Mouse (Mus musculus): ENCODE data around the gene Cx3cr1. TPM values are rescaled to one million over a fixed set of nuclear protein-coding genes. Genes with fewer than 3 reads are reported as not detected.
A peak's percentile ranks its signal among the peaks of the same experiment; 100 is the strongest.

Gene Cx3cr1
- polyA plus RNA-seq, 1 experiment from 2014 or later: 7.8 TPM

DNA sequence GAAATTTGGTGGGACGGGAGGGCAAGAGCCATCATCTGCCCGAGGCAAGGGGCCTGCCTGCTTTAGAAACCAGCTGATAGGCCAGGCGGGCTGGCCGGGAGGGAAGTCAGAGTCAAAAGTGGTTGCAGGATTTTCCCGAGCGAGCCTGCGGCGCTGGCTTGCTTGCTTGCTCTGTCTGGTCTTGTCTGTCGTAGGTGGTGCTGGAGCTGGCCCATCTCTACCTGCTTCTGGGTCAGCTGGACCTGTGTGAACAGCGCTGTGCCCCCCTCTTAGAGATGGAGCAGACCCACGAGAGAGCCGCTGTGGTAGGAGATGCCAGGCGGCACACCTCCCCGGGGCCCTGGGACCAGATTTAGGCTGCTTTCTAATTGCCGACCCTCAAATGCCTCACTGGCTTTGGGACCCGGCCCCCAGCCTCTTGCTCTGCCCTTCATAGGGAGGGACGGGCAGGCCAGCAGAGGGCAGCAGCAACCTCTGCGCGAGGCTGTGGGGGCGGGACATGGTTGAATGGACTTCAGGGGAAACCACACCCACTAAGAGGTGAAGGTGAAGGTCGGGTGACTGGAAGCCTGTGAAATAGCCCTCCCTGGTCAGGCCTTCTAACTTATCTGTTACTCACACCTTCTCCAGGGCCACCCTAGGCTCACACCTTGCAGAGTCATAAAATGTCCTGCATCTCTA is 106.6 kb downstream of the Cx3cr1 start:
- 0 out of 2 replicates have a peak, but pooled peaks cover 3% of the 10 kb centered on the region for H3K27me3 ChIP-seq (replicated peaks)
- no peaks in the 10 kb centered on the region for H3K36me3 ChIP-seq
- 0 out of 2 replicates have a peak, but pooled peaks have one; percentile 13 for ATAC-seq (ENCODE audit: low FRiP score, low read depth)
- H3K27ac ChIP-seq: no peak overlapping the region
- H3K9ac ChIP-seq: no peak overlapping the region
- no peak overlapping the region for H3K4me3 ChIP-seq
- WGBS: 13% methylated on average over 21 of the region's 21 CpGs
- H3K4me2 ChIP-seq (replicated peaks): peak overlapping the region; percentile 36
- H3K4me1 ChIP-seq: peaks cover 8% of the 10 kb centered on the region; the same call in 1 of the 2 replicates
- H3K9me3 ChIP-seq: no peaks in the 10 kb centered on the region

DNA sequence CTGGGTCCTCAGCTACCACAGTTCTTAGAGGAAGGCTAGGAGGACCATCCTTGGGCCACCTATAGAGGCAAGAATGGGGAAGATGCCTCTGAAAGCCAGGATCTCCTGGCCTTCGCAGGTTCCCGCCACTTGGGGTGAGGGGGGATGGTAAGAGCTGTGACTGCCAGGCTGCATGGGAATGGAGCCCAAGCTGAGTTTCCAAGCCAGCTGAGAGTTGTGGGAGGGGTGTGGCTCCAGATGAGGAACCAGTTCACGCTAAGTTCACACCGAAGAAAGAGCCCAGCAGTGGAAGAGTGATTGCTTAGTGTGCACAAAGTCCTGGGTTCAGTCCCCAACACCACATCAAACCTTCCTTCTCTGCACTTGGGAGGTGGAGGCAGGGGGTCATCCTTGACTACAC is 107.5 kb downstream of the Cx3cr1 start:
- H3K27ac ChIP-seq: no peak overlapping the region
- H3K4me1 ChIP-seq: peaks cover 8% of the 10 kb centered on the region; the same call in 1 of the 2 replicates
- no peaks in the 10 kb centered on the region for H3K9me3 ChIP-seq
- ATAC-seq (ENCODE audit: low FRiP score, low read depth): no peak
- WGBS: 80% methylated on average over 4 of the region's 4 CpGs
- H3K4me2 ChIP-seq (replicated peaks): no peak overlapping the region
- no peaks in the 10 kb centered on the region for H3K36me3 ChIP-seq
- H3K4me3 ChIP-seq: no peak overlapping the region
- no peak overlapping the region for H3K9ac ChIP-seq
- H3K27me3 ChIP-seq (replicated peaks): 0 out of 2 replicates have a peak, but pooled peaks cover 3% of the 10 kb centered on the region

DNA sequence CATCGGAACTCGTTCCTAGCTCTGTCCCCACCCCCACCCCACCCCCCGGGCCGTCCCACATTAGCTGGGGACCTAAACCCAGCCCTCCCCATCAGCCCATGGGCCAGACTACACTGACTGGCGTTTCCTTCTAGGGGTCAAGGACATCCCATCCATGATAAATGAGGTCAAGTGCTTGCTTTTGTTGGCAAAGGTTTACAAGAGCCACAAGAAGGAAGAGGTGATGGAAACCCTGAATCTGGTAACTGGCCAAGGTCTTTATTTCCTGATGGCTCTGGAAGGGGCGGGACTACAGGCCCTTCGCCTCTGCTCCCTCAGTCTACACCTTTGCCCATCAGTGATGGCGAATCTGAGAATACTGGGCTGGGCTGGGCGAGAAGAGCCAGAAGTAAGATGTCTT is 110.8 kb downstream of the Cx3cr1 start:
- Histone ChIP-seq H3K27me3 (replicated peaks) (0 out of 2 replicates have a peak, but pooled peaks cover 3% of the 10 kb centered on the region), H3K9me3 (no peaks in the 10 kb centered on the region), H3K4me1 (peaks cover 8% of the 10 kb centered on the region; the same call in 1 of the 2 replicates), H3K27ac (no peak overlapping the region), H3K4me3 (no peak overlapping the region), H3K4me2 (replicated peaks) (no peak overlapping the region), H3K9ac (no peak overlapping the region), H3K36me3 (no peaks in the 10 kb centered on the region)
- ATAC-seq (ENCODE audit: low FRiP score, low read depth): no peak
- WGBS: 85% methylated on average over 9 of the region's 9 CpGs

DNA sequence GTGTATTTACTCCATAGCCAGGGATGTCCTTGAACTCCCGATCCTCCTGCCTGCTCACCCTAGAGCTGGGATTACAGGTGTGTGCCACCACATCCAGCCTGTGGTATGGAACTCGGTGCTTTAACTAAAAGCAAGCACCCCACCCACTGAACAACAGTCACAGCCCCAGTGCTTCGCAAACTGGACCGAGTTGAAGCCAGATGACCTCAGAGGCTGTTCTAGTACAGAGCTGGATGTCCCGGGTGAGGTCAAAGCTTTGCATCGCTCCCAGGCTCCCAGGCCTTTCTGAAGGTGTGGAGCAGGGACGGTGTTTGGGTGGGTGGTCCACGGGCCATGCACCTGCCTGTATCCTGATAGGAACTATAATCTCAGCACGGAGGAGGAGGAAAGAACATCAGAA is 118.3 kb downstream of the Cx3cr1 start:
- 87% methylated on average over 9 of the region's 9 CpGs for WGBS
- no peaks in the 10 kb centered on the region for H3K27me3 ChIP-seq (replicated peaks)
- H3K9me3 ChIP-seq: no peaks in the 10 kb centered on the region
- H3K4me1 ChIP-seq: no peaks in the 10 kb centered on the region
- H3K4me2 ChIP-seq (replicated peaks): no peak overlapping the region
- H3K9ac ChIP-seq: no peak overlapping the region
- H3K36me3 ChIP-seq: no peaks in the 10 kb centered on the region
- H3K4me3 ChIP-seq: no peak overlapping the region
- H3K27ac ChIP-seq: no peak overlapping the region
- ATAC-seq (ENCODE audit: low FRiP score, low read depth): no peak

DNA sequence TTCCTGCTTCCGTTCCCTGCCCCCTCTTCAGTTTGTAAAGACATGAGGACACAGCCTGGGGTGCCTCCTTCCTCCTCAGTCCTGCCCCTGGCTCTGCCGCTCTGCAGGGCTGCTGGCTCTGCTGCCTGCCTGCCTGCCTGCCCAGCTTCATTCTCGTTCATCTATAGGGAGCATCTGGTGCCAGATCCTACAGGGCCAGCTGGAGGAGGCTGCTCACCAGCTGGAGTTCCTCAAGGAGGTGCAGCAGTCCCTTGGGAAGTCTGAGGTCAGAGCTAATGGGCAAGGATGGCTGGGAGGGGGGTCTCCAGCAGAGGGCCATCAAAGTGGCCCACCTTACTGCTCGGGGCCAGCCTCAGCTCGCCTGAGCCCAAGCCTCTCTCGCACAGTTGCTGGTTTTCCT is 119.2 kb downstream of the Cx3cr1 start:
- Histone ChIP-seq H3K9ac (no peak overlapping the region), H3K4me1 (no peaks in the 10 kb centered on the region), H3K9me3 (no peaks in the 10 kb centered on the region), H3K27ac (no peak overlapping the region), H3K36me3 (no peaks in the 10 kb centered on the region), H3K4me2 (replicated peaks) (no peak overlapping the region), H3K27me3 (replicated peaks) (no peaks in the 10 kb centered on the region), H3K4me3 (no peak overlapping the region)
- WGBS: 46% methylated on average over 6 of the region's 6 CpGs
- ATAC-seq (ENCODE audit: low FRiP score, low read depth): no peak

DNA sequence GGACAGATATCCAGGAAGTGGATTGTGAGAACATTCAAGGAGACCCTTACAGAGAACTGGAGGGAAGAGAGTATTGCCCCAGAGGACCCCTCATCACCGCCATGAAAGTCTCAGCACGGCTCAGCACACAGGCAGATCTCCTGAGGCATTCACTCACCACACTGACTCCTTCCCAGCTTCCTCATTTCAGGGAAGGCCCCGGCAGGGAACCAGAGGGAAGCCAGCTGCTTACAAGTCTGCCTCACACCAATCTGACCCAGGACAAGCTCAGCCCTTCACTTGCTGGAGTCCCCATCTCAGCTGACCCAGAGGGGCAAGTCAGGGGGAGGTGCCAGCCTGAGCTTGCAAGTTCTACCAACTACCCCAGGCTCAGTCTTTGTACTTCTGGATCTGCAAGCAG is 120.9 kb downstream of the Cx3cr1 start:
- Histone ChIP-seq H3K4me3 (no peak overlapping the region), H3K9ac (no peak overlapping the region), H3K27ac (no peak overlapping the region), H3K9me3 (no peaks in the 10 kb centered on the region), H3K27me3 (replicated peaks) (no peaks in the 10 kb centered on the region), H3K36me3 (no peaks in the 10 kb centered on the region), H3K4me1 (no peaks in the 10 kb centered on the region), H3K4me2 (replicated peaks) (no peak overlapping the region)
- ATAC-seq (ENCODE audit: low FRiP score, low read depth): no peak
- WGBS: 67% methylated on average over 3 of the region's 3 CpGs

DNA sequence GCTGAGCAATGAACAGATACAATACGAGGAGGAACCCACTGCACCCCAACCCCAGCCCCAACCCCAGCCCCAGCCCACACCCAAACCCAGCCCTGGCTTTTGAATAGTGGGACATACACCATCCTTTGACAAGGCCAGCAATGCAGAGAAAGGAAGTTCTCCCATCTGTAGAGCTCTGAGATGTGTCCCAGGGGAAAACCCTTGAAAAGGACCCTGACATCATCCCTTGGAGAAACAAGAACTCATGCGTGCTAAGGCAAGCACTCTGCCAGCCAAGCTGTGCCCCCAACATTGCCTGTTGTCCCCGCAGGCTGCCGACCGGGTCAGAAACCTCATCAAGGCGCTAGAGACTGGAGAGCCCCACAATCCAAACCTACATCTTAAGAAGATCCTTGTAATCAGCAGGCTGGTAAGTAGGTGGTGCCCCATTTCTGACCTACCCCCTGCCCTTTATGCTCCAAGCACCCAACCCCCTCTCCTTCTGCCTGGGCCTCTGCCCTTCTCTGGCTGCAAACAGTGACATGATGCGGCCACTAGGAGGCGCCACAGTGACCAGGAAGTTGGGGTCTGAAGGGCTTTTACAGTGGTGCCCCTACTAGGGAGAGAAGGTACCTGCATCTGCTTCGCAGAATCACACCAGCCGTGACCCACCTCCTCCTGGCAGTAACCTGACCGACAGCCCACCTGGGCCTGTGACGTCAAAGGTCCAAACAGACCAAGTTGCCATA is 124.3 kb downstream of the Cx3cr1 start:
- no peak overlapping the region for H3K4me3 ChIP-seq
- H3K27me3 ChIP-seq (replicated peaks): no peaks in the 10 kb centered on the region
- no peak for ATAC-seq (ENCODE audit: low FRiP score, low read depth)
- no peaks in the 10 kb centered on the region for H3K4me1 ChIP-seq
- no peaks in the 10 kb centered on the region for H3K9me3 ChIP-seq
- 80% methylated on average over 12 of the region's 12 CpGs for WGBS
- no peak overlapping the region for H3K9ac ChIP-seq
- H3K27ac ChIP-seq: no peak overlapping the region
- no peak overlapping the region for H3K4me2 ChIP-seq (replicated peaks)
- no peaks in the 10 kb centered on the region for H3K36me3 ChIP-seq

DNA sequence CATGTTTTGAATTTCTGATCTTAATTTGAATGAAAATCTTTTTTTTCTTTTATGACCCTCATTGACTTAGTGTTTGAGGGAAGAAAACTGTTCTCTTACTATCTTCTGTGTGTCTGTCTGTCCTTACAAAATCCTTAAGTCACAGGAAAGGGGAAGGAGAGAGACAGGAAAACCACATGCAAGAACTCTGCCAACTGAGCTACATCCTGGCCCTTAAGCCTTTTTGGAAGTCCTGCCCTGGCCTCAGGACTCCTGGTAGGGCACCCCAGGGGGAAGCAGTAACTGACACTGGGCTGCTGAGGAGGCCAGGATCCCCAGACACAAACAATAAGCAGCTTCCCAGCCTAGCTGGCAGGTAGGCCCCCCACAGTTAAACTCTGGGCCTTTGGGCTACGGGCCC is 126.4 kb downstream of the Cx3cr1 start:
- WGBS: 70% methylated on average over 1 of the region's 1 CpGs
- H3K27ac ChIP-seq: no peak overlapping the region
- H3K9ac ChIP-seq: no peak overlapping the region
- no peaks in the 10 kb centered on the region for H3K9me3 ChIP-seq
- no peaks in the 10 kb centered on the region for H3K27me3 ChIP-seq (replicated peaks)
- H3K4me3 ChIP-seq: no peak overlapping the region
- H3K4me2 ChIP-seq (replicated peaks): no peak overlapping the region
- no peaks in the 10 kb centered on the region for H3K4me1 ChIP-seq
- ATAC-seq (ENCODE audit: low FRiP score, low read depth): no peak
- H3K36me3 ChIP-seq: no peaks in the 10 kb centered on the region

DNA sequence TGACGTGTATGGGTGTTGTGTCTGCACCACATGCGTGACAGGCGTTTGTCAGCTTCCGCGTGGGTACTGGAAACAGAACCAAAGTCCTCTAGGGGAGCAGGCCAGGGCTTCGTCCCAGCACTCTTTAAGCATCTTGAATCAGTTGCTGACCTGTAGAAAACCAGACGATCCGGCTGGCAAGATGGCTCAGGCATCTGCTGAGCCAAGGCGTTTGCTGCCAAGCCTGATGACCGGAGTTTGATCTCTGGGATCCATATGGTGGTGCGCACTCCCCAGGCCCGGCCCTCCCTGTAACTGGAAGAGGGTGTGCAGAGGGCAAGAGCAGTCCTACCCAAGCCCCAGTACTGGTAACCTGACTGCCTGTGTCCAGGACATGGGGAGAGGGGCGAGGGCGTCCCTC is 127.8 kb downstream of the Cx3cr1 start:
- no peaks in the 10 kb centered on the region for H3K36me3 ChIP-seq
- no peak overlapping the region for H3K9ac ChIP-seq
- no peaks in the 10 kb centered on the region for H3K9me3 ChIP-seq
- H3K27me3 ChIP-seq (replicated peaks): no peaks in the 10 kb centered on the region
- H3K4me1 ChIP-seq: peaks cover 10% of the 10 kb centered on the region; the same call in 1 of the 2 replicates
- H3K4me3 ChIP-seq: no peak overlapping the region
- H3K27ac ChIP-seq: no peak overlapping the region
- ATAC-seq (ENCODE audit: low FRiP score, low read depth): no peak
- WGBS: 88% methylated on average over 14 of the region's 14 CpGs
- no peak overlapping the region for H3K4me2 ChIP-seq (replicated peaks)

DNA sequence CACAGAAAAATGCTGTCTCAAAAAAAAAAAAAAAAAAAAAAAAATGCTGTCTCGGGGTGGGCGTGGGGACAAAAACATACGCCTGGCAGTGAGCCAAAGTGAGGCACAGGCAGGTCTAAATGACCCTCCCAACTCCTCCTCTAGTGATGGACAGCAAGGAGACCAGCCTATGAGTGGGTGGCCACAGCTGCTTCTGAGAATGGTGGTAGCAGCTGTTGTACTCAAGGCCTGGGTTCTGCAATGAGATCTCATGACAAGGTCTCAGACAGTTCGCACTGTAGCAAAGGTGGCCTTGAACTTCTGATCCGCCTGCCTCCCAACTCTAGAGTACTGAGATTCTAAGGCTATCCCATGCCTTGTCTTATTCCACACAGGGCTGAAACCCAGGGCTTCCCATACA is 128.3 kb downstream of the Cx3cr1 start:
- H3K27ac ChIP-seq: no peak overlapping the region
- H3K27me3 ChIP-seq (replicated peaks): no peaks in the 10 kb centered on the region
- 81% methylated on average over 5 of the region's 5 CpGs for WGBS
- no peak overlapping the region for H3K4me2 ChIP-seq (replicated peaks)
- peaks cover 15% of the 10 kb centered on the region for H3K4me1 ChIP-seq
- no peak for ATAC-seq (ENCODE audit: low FRiP score, low read depth)
- H3K36me3 ChIP-seq: no peaks in the 10 kb centered on the region
- H3K9me3 ChIP-seq: no peaks in the 10 kb centered on the region
- no peak overlapping the region for H3K4me3 ChIP-seq
- no peak overlapping the region for H3K9ac ChIP-seq

DNA sequence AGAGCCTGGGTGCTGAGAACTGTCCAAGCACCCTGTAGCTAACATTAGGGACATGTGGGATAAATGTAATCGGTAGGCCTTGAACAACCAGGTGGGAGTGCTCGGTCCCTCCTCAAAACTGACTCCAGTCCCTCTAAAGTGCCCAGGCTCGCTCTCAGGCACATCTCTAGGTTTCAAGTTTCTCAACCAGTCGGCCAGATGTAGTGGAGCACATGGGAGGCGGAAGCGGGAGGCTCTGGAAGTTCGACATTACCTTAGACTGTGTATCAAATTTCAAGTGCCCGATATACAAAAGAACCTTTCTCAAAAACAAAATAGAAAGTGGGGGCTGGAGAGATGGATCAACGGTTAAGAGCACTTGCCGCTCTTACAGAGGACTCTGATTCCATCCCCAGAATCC is 130.0 kb downstream of the Cx3cr1 start:
- Histone ChIP-seq H3K4me2 (replicated peaks) (no peak overlapping the region), H3K4me3 (no peak overlapping the region), H3K27me3 (replicated peaks) (no peaks in the 10 kb centered on the region), H3K9ac (no peak overlapping the region), H3K4me1 (peaks cover 17% of the 10 kb centered on the region), H3K36me3 (no peaks in the 10 kb centered on the region), H3K27ac (no peak overlapping the region), H3K9me3 (no peaks in the 10 kb centered on the region)
- ATAC-seq (ENCODE audit: low FRiP score, low read depth): no peak
- WGBS: 77% methylated on average over 10 of the region's 10 CpGs

DNA sequence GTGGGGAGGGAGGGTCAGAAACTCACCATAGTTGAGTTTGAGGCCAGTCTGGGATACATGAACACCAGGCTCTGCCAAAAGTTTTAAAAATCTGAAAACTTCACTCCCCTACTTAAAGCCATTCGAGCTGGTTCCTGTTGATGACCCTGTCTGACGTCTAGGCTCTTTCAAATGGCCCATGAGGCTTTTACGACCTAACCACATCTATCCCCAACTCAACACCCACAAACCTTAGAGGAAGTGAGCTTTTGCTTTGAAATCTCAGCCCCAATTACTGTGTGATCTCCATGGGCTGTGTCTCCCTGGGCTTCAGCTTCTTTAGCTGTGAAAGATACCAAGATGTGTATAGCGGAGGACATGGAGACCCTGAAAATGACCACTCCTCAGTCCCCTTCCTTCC is 131.2 kb downstream of the Cx3cr1 start:
- H3K4me2 ChIP-seq (replicated peaks): no peak overlapping the region
- H3K27me3 ChIP-seq (replicated peaks): no peaks in the 10 kb centered on the region
- peaks cover 17% of the 10 kb centered on the region for H3K4me1 ChIP-seq

More for the DNA sequence above, 131.2 kb downstream of the Cx3cr1 start:
- H3K9me3 ChIP-seq: no peaks in the 10 kb centered on the region
- H3K27ac ChIP-seq: no peak overlapping the region
- H3K4me3 ChIP-seq: no peak overlapping the region
- H3K9ac ChIP-seq: no peak overlapping the region
- no peaks in the 10 kb centered on the region for H3K36me3 ChIP-seq
- no peak for ATAC-seq (ENCODE audit: low FRiP score, low read depth)
- 71% methylated on average over 4 of the region's 4 CpGs for WGBS

All from neural tube, embryonic 12.5 days (tissue).